Mouse (Mus musculus): Measurements from ENCODE around the gene Ttc30b. TPM values are rescaled to one million over a fixed set of nuclear protein-coding genes. Genes with fewer than 3 reads are reported as not detected.

The Ttc30b gene
- total and polyA plus RNA-seq, 2 experiments from 2014 or later = 18.7 to 30.8 TPM

GRCm38 (mm10) chr2:75929786-75930444, 8.5 kb downstream of the Ttc30b start:
- no peak for ATAC-seq (ENCODE audit: low FRiP score)
- WGBS = 93% methylated on average over 6 of the region's 6 CpGs

GRCm38 (mm10) chr2:75929141-75929540, 9.2 kb downstream of the Ttc30b start:
- no peak overlapping the region for H3K9ac ChIP-seq (replicated peaks; ENCODE audit: low read length, poor library complexity, severe bottlenecking)
- H3K4me2 ChIP-seq (ENCODE audit: low read depth, low read length, poor library complexity, severe bottlenecking) = no peak overlapping the region
- no peak overlapping the region for H3K4me3 ChIP-seq (ENCODE audit: low read depth, low read length)
- no peak for DNase-seq (ENCODE audit: low spot score)
- peaks cover 8% of the 10 kb centered on the region; the same call in 1 of the 2 replicates for H3K36me3 ChIP-seq (ENCODE audit: insufficient read depth, low read length)
- H3K27ac ChIP-seq (ENCODE audit: low read depth, low read length) = no peak overlapping the region
- ATAC-seq (ENCODE audit: low FRiP score) = no peak
- no peaks in the 10 kb centered on the region for H3K9me3 ChIP-seq (ENCODE audit: low read length)
- TF ChIP-seq CTCF (IDR thresholded peaks at IDR 0.05) = no peak
- WGBS = 84% methylated on average over 2 of the region's 2 CpGs
- H3K27me3 ChIP-seq (ENCODE audit: insufficient read depth, low read length) = no peaks in the 10 kb centered on the region
- H3K4me1 ChIP-seq (ENCODE audit: insufficient read depth, low read length) = no peaks in the 10 kb centered on the region

More at GRCm38 (mm10) chr2:75929786-75930444, 8.5 kb downstream of the Ttc30b start:
- H3K9me3 ChIP-seq (ENCODE audit: low read length) = no peaks in the 10 kb centered on the region
- no peak for TF ChIP-seq CTCF (IDR thresholded peaks at IDR 0.05)
- no peak overlapping the region for H3K9ac ChIP-seq (replicated peaks; ENCODE audit: low read length, poor library complexity, severe bottlenecking)
- no peak overlapping the region for H3K4me3 ChIP-seq (ENCODE audit: low read depth, low read length)
- peaks cover 8% of the 10 kb centered on the region; the same call in 1 of the 2 replicates for H3K36me3 ChIP-seq (ENCODE audit: insufficient read depth, low read length)
- no peaks in the 10 kb centered on the region for H3K27me3 ChIP-seq (ENCODE audit: insufficient read depth, low read length)
- peak; percentile 32 for DNase-seq (ENCODE audit: low spot score)
- no peaks in the 10 kb centered on the region for H3K4me1 ChIP-seq (ENCODE audit: insufficient read depth, low read length)
- H3K27ac ChIP-seq (ENCODE audit: low read depth, low read length) = no peak overlapping the region
- H3K4me2 ChIP-seq (ENCODE audit: low read depth, low read length, poor library complexity, severe bottlenecking) = no peak overlapping the region

- no peak overlapping the region for H3K27ac ChIP-seq (ENCODE audit: low read depth, low read length)
- no peaks in the 10 kb centered on the region for H3K27me3 ChIP-seq (ENCODE audit: insufficient read depth, low read length)
- H3K36me3 ChIP-seq (ENCODE audit: insufficient read depth, low read length) = peaks cover 8% of the 10 kb centered on the region; the same call in 1 of the 2 replicates
- no peaks in the 10 kb centered on the region for H3K9me3 ChIP-seq (ENCODE audit: low read length)
- DNase-seq (ENCODE audit: low spot score) = no peak
- no peak for ATAC-seq (ENCODE audit: low FRiP score)
- WGBS = 89% methylated on average over 3 of the region's 3 CpGs
- H3K4me3 ChIP-seq (ENCODE audit: low read depth, low read length) = no peak overlapping the region
- no peak overlapping the region for H3K9ac ChIP-seq (replicated peaks; ENCODE audit: low read length, poor library complexity, severe bottlenecking)
- H3K4me2 ChIP-seq (ENCODE audit: low read depth, low read length, poor library complexity, severe bottlenecking) = no peak overlapping the region
- no peak for TF ChIP-seq CTCF (IDR thresholded peaks at IDR 0.05)
- H3K4me1 ChIP-seq (ENCODE audit: insufficient read depth, low read length) = no peaks in the 10 kb centered on the region
Observed at GRCm38 (mm10) chr2:75928011-75928410, 10.4 kb downstream of the Ttc30b start.

- Histone ChIP-seq H3K4me2 (ENCODE audit: low read depth, low read length, poor library complexity, severe bottlenecking) (no peak overlapping the region), H3K9me3 (ENCODE audit: low read length) (no peaks in the 10 kb centered on the region), H3K36me3 (ENCODE audit: insufficient read depth, low read length) (peaks cover 8% of the 10 kb centered on the region; the same call in 1 of the 2 replicates), H3K9ac (replicated peaks; ENCODE audit: low read length, poor library complexity, severe bottlenecking) (no peak overlapping the region), H3K4me1 (ENCODE audit: insufficient read depth, low read length) (no peaks in the 10 kb centered on the region), H3K4me3 (ENCODE audit: low read depth, low read length) (no peak overlapping the region), H3K27ac (ENCODE audit: low read depth, low read length) (no peak overlapping the region), H3K27me3 (ENCODE audit: insufficient read depth, low read length) (no peaks in the 10 kb centered on the region)
- no peak for TF ChIP-seq CTCF (IDR thresholded peaks at IDR 0.05)
- DNase-seq (ENCODE audit: low spot score) (no peak), ATAC-seq (ENCODE audit: low FRiP score) (no peak)
- WGBS = 75% methylated on average over 5 of the region's 5 CpGs
Observed at GRCm38 (mm10) chr2:75926061-75926460, 12.3 kb downstream of the Ttc30b start.

GRCm38 (mm10) chr2:75923807-75924340, 14.5 kb downstream of the Ttc30b start:
- H3K4me3 ChIP-seq (ENCODE audit: low read depth, low read length) = no peak overlapping the region
- H3K9ac ChIP-seq (replicated peaks; ENCODE audit: low read length, poor library complexity, severe bottlenecking) = no peak overlapping the region
- peaks cover 8% of the 10 kb centered on the region; the same call in 1 of the 2 replicates for H3K36me3 ChIP-seq (ENCODE audit: insufficient read depth, low read length)
- H3K27ac ChIP-seq (ENCODE audit: low read depth, low read length) = no peak overlapping the region
- ATAC-seq (ENCODE audit: low FRiP score) (no peak), DNase-seq (ENCODE audit: low spot score) (peak; percentile 16)
- H3K9me3 ChIP-seq (ENCODE audit: low read length) = no peaks in the 10 kb centered on the region
- H3K27me3 ChIP-seq (ENCODE audit: insufficient read depth, low read length) = no peaks in the 10 kb centered on the region
- TF ChIP-seq CTCF (IDR thresholded peaks at IDR 0.05) = no peak
- H3K4me1 ChIP-seq (ENCODE audit: insufficient read depth, low read length) = no peaks in the 10 kb centered on the region
- H3K4me2 ChIP-seq (ENCODE audit: low read depth, low read length, poor library complexity, severe bottlenecking) = no peak overlapping the region
- WGBS = 83% methylated on average over 4 of the region's 4 CpGs

- H3K4me3 ChIP-seq (ENCODE audit: low read depth, low read length) = no peak overlapping the region
- no peaks in the 10 kb centered on the region for H3K4me1 ChIP-seq (ENCODE audit: insufficient read depth, low read length)
- no peak for ATAC-seq (ENCODE audit: low FRiP score)
- no peaks in the 10 kb centered on the region for H3K9me3 ChIP-seq (ENCODE audit: low read length)
- H3K9ac ChIP-seq (replicated peaks; ENCODE audit: low read length, poor library complexity, severe bottlenecking) = no peak overlapping the region
- DNase-seq (ENCODE audit: low spot score) = no peak
- 86% methylated on average over 3 of the region's 3 CpGs for WGBS
- TF ChIP-seq CTCF (IDR thresholded peaks at IDR 0.05) = no peak
- peaks cover 3% of the 10 kb centered on the region; the same call in 1 of the 2 replicates for H3K36me3 ChIP-seq (ENCODE audit: insufficient read depth, low read length)
- no peak overlapping the region for H3K4me2 ChIP-seq (ENCODE audit: low read depth, low read length, poor library complexity, severe bottlenecking)
- no peaks in the 10 kb centered on the region for H3K27me3 ChIP-seq (ENCODE audit: insufficient read depth, low read length)
- no peak overlapping the region for H3K27ac ChIP-seq (ENCODE audit: low read depth, low read length)
Observed at GRCm38 (mm10) chr2:75915040-75915439, 23.3 kb downstream of the Ttc30b start.
